ENCODE assay signal across 13 mouse cellular contexts in the genomic region with DNA sequence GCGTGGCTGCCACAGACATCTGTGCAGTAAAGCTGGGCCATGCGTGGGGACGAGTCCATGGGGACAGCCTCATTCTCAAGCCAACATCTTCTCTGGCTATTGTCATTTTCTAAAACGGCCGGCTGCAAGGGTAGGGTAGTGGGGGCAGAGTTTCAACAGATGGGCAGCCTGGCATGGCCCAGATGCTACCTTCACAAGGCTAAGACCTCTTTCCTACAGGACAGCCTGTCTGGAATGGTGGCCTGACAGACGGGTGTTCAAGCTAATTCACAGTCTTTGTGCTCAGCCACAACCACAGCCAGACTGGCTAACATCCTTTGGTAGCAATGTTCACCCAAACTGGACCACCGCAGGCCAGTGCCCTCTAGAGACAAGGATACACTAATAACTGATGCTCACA.
A peak's percentile ranks its signal among the peaks of the same experiment; 100 is the strongest.
DNase-seq lines count a peak whose midpoint lies in the region; ATAC-seq and TF ChIP-seq lines count a peak whose summit lies in the region.
"Had no signal": no experiment of that assay in that cellular context is flagged by ENCODE, and none has a peak within 500 bp of the region (broad histone marks: within the 10 kb centered on the region; RNA-seq: fewer than 3 reads in every experiment).

No protein-coding gene starts in this region.

- H3K27ac ChIP-seq in hindbrain, embryonic 12.5 days, result 0 out of 2 replicates have a peak overlapping the region, but pooled peaks have one; percentile 30
- no peak overlapping the region for H3K27ac ChIP-seq in hindbrain, embryonic 14.5 days
- H3K27ac ChIP-seq in forebrain, postnatal 0 days (ENCODE audit: low read depth, low read length), result peak overlapping the region; percentile 50; the same call in 1 of the 2 replicates
- H3K27ac ChIP-seq in midbrain, postnatal 0 days (ENCODE audit: low read depth, low read length), result no peak overlapping the region
- H3K27ac ChIP-seq: intestine, embryonic 15.5 days; kidney, postnatal 0 days; limb, embryonic 13.5 days had no signal

- H3K36me3 ChIP-seq in hindbrain, embryonic 12.5 days, result 0 out of 2 replicates have a peak, but pooled peaks cover 3% of the 10 kb centered on the region
- H3K36me3 ChIP-seq in hindbrain, embryonic 14.5 days (replicated peaks; ENCODE audit: control insufficient read depth, insufficient read depth), result peaks cover 4% of the 10 kb centered on the region; the same call in 1 of the 2 replicates
- H3K36me3 ChIP-seq in forebrain, postnatal 0 days (ENCODE audit: insufficient read depth), result no peaks in the 10 kb centered on the region
- H3K36me3 ChIP-seq in midbrain, postnatal 0 days (ENCODE audit: insufficient read depth, low read length), result no peaks in the 10 kb centered on the region
- H3K36me3 ChIP-seq: intestine, embryonic 15.5 days had no signal

- 65% methylated on average over 7 of the region's 7 CpGs for WGBS in hindbrain, embryonic 12.5 days
- 59% methylated on average over 7 of the region's 7 CpGs for WGBS in hindbrain, embryonic 14.5 days
- WGBS in forebrain, postnatal 0 days, result 40% methylated on average over 7 of the region's 7 CpGs
- WGBS in midbrain, postnatal 0 days, result 65% methylated on average over 7 of the region's 7 CpGs

- H3K4me2 ChIP-seq in hindbrain, embryonic 12.5 days (replicated peaks), result no peak overlapping the region
- H3K4me2 ChIP-seq in hindbrain, embryonic 14.5 days (replicated peaks), result no peak overlapping the region
- H3K4me2 ChIP-seq in forebrain, postnatal 0 days (ENCODE audit: low read depth), result no peak overlapping the region
- H3K4me2 ChIP-seq in midbrain, postnatal 0 days (ENCODE audit: low read depth, low read length, poor library complexity, severe bottlenecking), result no peak overlapping the region
- H3K4me2 ChIP-seq: intestine, embryonic 15.5 days; limb, embryonic 13.5 days had no signal

- TF ChIP-seq CTCF in forebrain, postnatal 0 days (IDR thresholded peaks at IDR 0.05; ENCODE audit: low read depth), result no peak
- no peak for TF ChIP-seq CTCF in midbrain, postnatal 0 days (IDR thresholded peaks at IDR 0.05)

- no peaks in the 10 kb centered on the region for H3K27me3 ChIP-seq in hindbrain, embryonic 12.5 days
- H3K27me3 ChIP-seq in hindbrain, embryonic 14.5 days (ENCODE audit: control insufficient read depth, insufficient read depth, low read length), result no peaks in the 10 kb centered on the region
- no peaks in the 10 kb centered on the region for H3K27me3 ChIP-seq in forebrain, postnatal 0 days (ENCODE audit: insufficient read depth, low read length)
- no peaks in the 10 kb centered on the region for H3K27me3 ChIP-seq in midbrain, postnatal 0 days (ENCODE audit: insufficient read depth, low read length)
- H3K27me3 ChIP-seq: intestine, embryonic 15.5 days; limb, embryonic 13.5 days had no signal

- no peaks in the 10 kb centered on the region for H3K9me3 ChIP-seq in hindbrain, embryonic 12.5 days (replicated peaks)
- H3K9me3 ChIP-seq in hindbrain, embryonic 14.5 days (ENCODE audit: control insufficient read depth, low read length), result no peaks in the 10 kb centered on the region
- H3K9me3 ChIP-seq in forebrain, postnatal 0 days (ENCODE audit: low read length), result no peaks in the 10 kb centered on the region
- H3K9me3 ChIP-seq in midbrain, postnatal 0 days (ENCODE audit: low read length), result no peaks in the 10 kb centered on the region
- H3K9me3 ChIP-seq: intestine, embryonic 15.5 days; limb, embryonic 13.5 days had no signal

- DNase-seq in hindbrain, embryonic 14.5 days (ENCODE audit: low spot score), result no peak
- peak; percentile 59 for DNase-seq in retina, postnatal 1 day
- no peak for DNase-seq in retina, embryonic 14.5 days (ENCODE audit: low spot score)
- no peak for DNase-seq in forebrain, postnatal 0 days
- peak; percentile 38 for DNase-seq in midbrain, postnatal 0 days (ENCODE audit: low spot score)
- DNase-seq in thymus, postnatal 25 days, result no peak
- DNase-seq: heart, adult 18-20 months; heart, postnatal 10 days had no signal

- no peak overlapping the region for H3K9ac ChIP-seq in hindbrain, embryonic 12.5 days
- H3K9ac ChIP-seq in hindbrain, embryonic 14.5 days, result no peak overlapping the region
- H3K9ac ChIP-seq in forebrain, postnatal 0 days, result no peak overlapping the region
- H3K9ac ChIP-seq in midbrain, postnatal 0 days (replicated peaks; ENCODE audit: low read length, poor library complexity, severe bottlenecking), result no peak overlapping the region
- H3K9ac ChIP-seq: intestine, embryonic 15.5 days; limb, embryonic 13.5 days had no signal

- no peak for ATAC-seq in hindbrain, embryonic 12.5 days (ENCODE audit: low FRiP score)
- no peak for ATAC-seq in hindbrain, embryonic 14.5 days (ENCODE audit: low FRiP score)
- ATAC-seq in forebrain, postnatal 0 days, result no peak
- ATAC-seq in midbrain, postnatal 0 days (ENCODE audit: low FRiP score), result no peak
- no peak for ATAC-seq in erythroblast, adult 5-6 weeks (replicated peaks; ENCODE audit: low FRiP score, poor library complexity, severe bottlenecking)
- ATAC-seq: intestine, embryonic 15.5 days had no signal

- H3K4me1 ChIP-seq in hindbrain, embryonic 12.5 days, result peaks cover 53% of the 10 kb centered on the region
- peaks cover 37% of the 10 kb centered on the region for H3K4me1 ChIP-seq in hindbrain, embryonic 14.5 days (replicated peaks; ENCODE audit: control insufficient read depth, insufficient read depth, low read length)
- peaks cover 22% of the 10 kb centered on the region; the same call in 1 of the 2 replicates for H3K4me1 ChIP-seq in forebrain, postnatal 0 days (ENCODE audit: insufficient read depth)
- peaks cover 14% of the 10 kb centered on the region for H3K4me1 ChIP-seq in midbrain, postnatal 0 days (ENCODE audit: insufficient read depth, low read length)

- H3K4me3 ChIP-seq in hindbrain, embryonic 12.5 days, result no peak overlapping the region
- no peak overlapping the region for H3K4me3 ChIP-seq in hindbrain, embryonic 14.5 days (replicated peaks; ENCODE audit: low read length)
- no peak overlapping the region for H3K4me3 ChIP-seq in forebrain, postnatal 0 days (ENCODE audit: low read depth, low read length)
- H3K4me3 ChIP-seq in midbrain, postnatal 0 days (ENCODE audit: low read depth, low read length), result no peak overlapping the region
- H3K4me3 ChIP-seq: intestine, embryonic 15.5 days; limb, embryonic 13.5 days had no signal

Comparison
In these comparisons a context has a peak if more than half of its experiments do, and no peak if none do; other contexts are left out.
1. H3K27ac ChIP-seq: peak in hindbrain, embryonic 12.5 days (single experiment) and forebrain, postnatal 0 days (single experiment); none in hindbrain, embryonic 14.5 days (single experiment) and midbrain, postnatal 0 days (single experiment).
2. DNase-seq: peak in retina, postnatal 1 day (single experiment) and midbrain, postnatal 0 days (single experiment); none in hindbrain, embryonic 14.5 days (single experiment), retina, embryonic 14.5 days (single experiment), forebrain, postnatal 0 days (single experiment) and thymus, postnatal 25 days (single experiment).